Mouse (Mus musculus): ENCODE measurements around the gene Smap1. TPM values are rescaled to one million over a fixed set of nuclear protein-coding genes. Genes with fewer than 3 reads are reported as not detected.
"Not testable (repeated sequence)": the region's sequence is repeated elsewhere in the genome, so short reads cannot be mapped to it uniquely, and the experiment has no call there.

The Smap1 gene
- 10 to 100 TPM; 72.0 to 72.7 TPM for total RNA-seq (2021)
- long read RNA-seq, experiment 1, transcript Smap1-201 (10 exons, 2,289 nt): major isoform, 14 of 67 reads
- long read RNA-seq, experiment 1, partial matches to known transcripts: 45 of 67 reads
- long read RNA-seq, experiment 1, other reads (novel, unspliced or antisense): 8 of 67 reads
- long read RNA-seq, experiment 2, transcript Smap1-201 (10 exons, 2,289 nt): major isoform, 14 of 23 reads
- long read RNA-seq, experiment 2, partial matches to known transcripts: 6 of 23 reads
- long read RNA-seq, experiment 2, other reads (novel, unspliced or antisense): 3 of 23 reads

DNA sequence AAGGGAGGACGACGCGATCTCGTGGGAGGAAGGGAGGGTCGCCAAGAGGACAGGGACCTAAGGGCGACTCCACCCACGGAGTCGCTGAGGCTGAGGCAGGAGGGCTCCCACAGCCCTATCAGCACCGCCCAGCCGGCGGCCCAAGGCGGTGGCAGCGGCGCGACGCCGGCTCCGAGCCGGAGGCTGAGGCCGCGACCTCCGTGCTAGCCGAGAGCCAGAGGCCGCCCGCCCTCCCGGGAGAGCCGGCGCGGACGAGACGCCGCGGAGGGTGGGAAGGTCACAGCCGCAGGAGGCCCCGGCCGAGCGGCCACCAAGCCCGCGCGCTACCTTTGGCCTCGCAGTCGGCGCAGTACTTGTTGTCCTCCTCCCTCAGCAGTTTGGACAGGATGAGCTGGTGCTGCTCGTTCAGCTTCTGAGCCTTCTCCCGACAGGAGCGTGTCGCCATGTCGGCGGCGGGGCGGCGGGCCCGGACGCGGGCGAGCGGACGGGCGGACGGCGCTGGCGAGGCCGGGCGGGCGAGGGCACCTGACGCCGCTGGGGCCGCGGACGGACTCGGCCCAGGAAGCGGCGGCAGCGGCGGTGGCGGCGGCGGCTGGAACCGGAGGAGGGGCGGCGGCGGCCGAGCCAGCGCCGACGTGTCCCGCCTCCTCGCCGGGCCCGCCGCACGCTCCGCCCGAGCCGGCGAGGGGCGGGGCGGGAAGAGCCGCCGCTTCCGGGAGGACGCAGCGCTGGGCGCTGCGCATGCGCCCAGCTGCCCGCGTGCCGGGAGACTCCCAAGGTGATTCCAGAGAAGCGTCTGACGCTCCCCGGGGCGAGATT lies at the start of gene Smap1:
Gene Smap1 (minus strand): TSS at position 607 of the 819 bp plus-strand sequence.
- DNase-seq: peak; percentile 91

GRCm38 (mm10) chr1:23971159-23971558 lies 49.0 kb upstream of the Smap1 start:
- DNase-seq: not testable (repeated sequence)

DNA sequence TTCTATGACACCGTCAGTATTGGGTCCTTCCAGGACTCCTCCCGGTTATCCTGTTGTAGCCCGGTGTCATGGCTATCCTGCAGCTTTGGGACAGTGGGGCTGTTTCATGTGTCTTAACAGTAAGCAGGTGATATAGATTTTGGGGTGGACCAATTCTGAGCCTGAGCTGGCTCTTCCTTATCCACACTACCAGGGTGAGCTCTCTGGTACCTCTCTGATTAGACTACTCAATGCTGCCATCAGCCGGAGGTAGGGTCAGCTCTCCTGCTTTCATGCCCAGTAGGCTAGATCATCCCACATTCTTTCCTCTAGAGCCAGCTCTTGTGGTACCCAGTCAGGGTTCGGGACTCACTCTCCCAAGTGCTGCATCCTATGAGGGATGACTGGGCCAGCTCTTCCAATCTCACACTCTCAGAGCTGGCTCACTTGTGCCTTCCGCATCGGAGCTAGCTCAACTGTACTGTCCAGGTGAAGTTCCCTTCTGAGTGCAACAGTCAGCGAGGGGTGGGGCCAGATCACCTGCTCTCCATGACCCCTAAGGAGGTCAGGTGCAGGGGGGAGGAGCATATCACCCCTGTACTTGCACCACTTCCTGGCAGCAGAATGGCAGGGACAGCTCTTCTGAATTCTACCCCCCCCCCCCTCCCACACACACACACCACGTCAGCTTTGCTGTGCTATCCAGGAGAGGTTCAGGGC lies 46.1 kb upstream of the Smap1 start:
- DNase-seq: no peak

DNA sequence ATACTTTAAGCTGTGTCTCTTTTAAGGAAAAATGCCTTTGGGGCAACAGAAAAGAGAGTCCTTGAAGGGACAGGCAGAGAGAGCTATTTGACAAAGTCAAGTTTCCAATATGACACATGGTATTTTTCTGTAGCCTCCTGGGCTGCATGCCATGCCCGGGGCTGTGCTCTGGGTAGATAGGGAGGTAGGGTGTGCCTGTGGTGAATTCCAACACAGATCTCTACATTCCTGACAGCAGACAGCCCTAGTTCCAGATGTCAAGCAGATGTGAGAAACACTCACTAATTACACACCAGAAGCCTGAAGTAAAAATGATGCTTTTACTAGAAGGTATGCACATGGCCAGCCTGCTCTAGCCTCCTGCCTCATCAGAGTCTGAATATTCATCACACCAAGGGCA lies 44.1 kb upstream of the Smap1 start:
- DNase-seq: no peak

DNA sequence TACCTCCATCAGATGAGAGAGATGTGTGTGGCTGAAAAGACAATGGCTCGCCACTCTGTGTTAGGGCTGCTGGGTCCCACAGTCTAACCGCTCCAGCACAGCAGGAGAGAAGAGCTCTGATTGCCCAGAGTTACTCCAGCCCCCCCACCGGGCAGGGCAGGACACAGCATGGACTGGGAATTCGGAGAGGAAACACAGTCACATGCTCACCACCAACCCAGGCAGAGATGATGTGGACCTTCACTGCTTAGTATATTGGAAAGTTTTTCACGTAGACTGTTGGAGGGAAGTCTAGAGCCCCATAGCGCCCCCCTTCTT lies 37.3 kb upstream of the Smap1 start:
- DNase-seq: no peak

DNA sequence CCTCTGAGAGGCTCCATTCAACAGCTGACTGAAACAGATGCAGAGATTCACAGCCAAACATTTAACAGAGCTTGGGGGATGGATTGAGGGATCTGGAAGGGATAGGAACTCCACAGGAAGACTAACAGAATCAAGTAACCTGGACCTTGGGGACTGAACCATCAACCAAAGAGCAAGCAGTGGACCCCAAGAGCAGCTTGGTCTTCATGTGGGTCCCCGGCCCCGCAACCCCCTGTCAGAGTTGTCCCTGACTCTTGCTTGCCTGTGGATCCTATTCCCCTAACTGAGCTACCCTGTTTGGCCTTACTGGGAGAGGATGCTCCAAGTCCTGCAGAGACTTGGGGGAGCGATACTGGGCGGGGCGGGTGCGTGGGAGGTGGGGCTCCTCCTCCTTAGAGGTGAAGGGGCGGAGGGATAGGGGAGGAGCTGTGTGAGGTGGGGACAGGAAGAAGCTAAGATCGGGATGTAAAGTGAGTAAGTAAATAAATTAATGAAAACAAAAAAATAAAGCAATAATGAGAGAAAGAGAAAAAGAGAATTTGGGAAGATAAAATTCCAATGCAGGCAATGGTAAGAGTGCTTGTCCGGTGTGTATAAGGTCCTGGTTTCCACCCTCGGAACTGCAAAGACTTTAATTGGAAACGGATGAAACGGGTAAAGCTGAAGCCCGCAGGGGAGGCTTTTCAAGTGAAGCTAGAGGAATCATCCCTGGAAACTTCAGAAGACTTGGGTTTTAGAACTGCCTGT lies 36.7 kb upstream of the Smap1 start:
- DNase-seq: peak; percentile 5

DNA sequence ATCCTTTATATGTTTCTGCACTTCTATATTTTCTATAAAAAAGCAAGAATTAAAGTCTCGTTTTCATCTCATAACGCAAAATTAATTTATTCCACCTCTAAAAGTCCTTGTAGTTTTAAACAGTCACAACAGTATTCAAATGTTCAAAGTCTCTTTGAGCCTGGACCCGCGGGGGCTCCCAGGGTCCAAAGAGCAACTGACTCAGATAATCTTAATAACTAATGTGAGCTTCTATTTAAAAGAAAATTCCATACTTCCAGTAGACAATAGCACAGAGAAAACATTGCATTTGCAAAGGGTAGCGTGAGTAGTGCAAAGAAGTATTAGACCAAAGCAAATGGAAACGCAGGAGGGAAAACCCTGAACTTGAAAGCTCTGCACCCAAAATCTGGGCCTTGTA lies 36.0 kb upstream of the Smap1 start:
- no peak for DNase-seq

DNA sequence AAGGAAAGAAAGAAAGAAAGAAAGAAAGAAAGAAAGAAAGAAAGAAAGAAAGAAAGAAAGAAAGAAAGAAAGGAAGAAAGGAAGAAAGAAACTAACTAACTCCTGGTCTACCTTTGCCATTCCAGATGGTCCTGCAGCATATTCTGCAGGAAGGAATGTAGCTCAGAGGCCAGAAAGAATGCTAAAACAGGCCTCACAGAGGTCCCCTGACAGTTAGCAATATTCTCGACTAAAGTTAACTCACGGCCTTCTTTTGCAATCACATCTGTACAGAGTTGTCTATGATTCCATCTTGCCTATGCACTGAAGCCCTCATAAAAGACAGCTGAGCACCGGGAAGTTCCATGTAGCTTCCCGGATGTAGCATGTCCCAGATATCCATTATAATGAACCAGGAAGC lies 33.4 kb upstream of the Smap1 start:
- DNase-seq: no peak

DNA sequence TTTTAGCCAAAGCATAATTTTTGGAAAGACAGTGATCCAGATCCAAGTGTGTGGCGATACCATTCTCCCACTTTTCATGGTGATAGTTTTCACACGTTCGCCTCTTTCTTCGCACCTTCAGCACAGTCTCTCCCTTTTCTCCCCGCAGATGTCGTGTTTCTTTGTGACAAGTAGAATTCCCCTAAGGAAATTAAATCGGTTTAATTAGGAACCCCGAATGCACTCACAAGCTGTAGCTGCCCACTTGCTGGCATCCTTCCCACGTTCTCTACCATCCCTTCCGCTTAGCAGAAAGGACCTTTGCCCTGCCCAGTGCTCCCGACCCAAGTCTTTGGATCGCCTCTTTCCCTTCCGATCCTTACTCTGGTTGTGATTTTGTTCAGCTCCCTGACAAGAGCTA lies 31.8 kb upstream of the Smap1 start:
- DNase-seq: no peak

GRCm38 (mm10) chr1:23948778-23949699 lies 26.9 kb upstream of the Smap1 start:
- no peak for DNase-seq

GRCm38 (mm10) chr1:23948290-23948689 lies 26.2 kb upstream of the Smap1 start:
- DNase-seq: no peak

DNA sequence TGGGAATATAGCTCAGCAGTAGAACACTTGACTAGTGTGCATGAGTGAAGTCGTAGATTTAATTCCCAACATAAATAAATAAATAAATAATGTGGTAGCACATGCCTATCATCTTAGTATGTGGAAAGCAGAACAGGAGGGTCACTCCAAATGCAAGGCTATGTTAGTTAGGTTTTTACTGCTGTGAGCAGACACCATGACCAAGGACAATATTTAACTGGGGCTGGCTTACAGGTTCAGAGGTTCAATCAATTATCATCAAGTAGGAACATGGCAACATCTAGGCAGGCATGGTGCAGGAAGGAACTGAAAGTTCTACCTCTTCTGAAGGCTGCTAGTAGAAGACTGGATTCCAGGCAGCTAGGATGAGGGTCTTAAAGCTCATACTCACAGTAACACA lies 22.0 kb upstream of the Smap1 start:
- no peak for DNase-seq

DNA sequence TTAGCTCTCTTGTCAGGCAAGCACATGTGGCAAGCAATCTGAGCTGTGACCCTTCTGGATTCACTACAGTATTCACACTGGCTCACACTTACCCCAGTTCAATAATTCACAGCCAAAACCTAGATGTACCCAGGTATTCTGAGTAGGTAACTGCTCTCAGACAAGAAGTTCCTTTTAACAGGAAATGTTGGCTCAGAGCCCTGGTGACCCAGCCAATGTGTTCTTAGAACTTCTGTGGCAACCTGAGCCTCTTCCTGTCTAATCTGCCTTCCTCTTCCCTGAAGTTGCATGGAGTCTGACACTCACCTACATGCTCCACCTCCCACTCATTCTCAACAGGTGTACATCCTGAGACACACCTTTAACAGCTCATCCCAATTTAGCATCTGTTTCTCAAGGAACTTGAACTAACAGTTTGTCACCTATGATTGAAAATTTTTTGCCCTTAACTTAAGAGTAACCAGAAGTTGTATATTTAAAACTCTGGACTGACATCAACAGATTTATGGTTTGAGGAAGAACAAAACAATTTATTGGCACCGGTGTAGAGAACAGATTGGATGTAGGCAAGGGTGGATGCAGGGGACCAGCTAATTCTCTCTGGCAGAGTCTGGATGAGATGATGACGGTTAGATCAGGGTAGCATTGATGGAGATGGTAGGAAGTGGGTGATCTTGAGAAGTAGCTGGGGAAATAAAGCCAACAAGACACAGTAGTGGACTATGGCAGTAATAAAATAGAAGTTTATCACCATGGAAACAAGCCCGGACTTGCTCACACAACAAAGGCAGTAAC lies 21.2 kb upstream of the Smap1 start:
- no peak for DNase-seq

GRCm38 (mm10) chr1:23935408-23935762 lies 13.3 kb upstream of the Smap1 start:
- DNase-seq: no peak

DNA sequence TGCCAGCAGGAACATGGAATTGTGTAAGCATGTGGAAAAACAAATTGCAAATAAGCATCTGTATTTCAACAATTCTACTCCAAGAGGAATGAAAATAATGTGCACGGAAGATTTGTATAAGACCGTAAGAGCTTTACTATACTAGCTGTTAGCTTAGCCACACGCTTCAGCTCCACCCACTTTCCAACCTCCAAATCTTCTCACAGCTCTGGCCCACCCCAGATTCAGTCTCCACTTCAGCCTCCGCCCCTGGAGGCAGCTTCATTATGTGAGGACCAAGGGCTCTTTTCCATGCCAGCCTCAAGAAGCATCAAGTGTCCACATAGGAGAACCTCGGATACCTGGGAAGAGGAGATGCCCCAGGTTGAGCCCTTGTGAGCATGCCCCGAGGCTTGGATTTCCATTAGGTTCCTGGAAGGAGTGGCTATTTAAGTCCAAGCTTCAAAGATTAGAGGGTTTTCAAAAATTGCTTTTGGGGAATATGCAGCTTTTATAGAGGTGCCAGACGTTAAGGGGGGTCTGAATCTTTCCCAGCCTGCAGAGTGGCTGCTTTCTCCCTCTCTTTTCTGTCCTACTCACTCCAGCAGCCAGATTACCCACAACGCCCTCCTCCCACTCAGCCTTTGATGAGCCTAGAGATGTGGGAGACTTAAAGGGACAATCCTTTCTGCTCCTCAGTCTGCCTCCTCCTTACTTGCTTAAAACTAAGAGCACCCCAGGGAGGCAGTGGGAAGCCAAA lies 12.7 kb upstream of the Smap1 start:
- no peak for DNase-seq

GRCm38 (mm10) chr1:23929410-23929809 lies 7.3 kb upstream of the Smap1 start:
- no peak for DNase-seq

- DNase-seq: no peak
Observed at GRCm38 (mm10) chr1:23928371-23928770, 6.3 kb upstream of the Smap1 start.

DNA sequence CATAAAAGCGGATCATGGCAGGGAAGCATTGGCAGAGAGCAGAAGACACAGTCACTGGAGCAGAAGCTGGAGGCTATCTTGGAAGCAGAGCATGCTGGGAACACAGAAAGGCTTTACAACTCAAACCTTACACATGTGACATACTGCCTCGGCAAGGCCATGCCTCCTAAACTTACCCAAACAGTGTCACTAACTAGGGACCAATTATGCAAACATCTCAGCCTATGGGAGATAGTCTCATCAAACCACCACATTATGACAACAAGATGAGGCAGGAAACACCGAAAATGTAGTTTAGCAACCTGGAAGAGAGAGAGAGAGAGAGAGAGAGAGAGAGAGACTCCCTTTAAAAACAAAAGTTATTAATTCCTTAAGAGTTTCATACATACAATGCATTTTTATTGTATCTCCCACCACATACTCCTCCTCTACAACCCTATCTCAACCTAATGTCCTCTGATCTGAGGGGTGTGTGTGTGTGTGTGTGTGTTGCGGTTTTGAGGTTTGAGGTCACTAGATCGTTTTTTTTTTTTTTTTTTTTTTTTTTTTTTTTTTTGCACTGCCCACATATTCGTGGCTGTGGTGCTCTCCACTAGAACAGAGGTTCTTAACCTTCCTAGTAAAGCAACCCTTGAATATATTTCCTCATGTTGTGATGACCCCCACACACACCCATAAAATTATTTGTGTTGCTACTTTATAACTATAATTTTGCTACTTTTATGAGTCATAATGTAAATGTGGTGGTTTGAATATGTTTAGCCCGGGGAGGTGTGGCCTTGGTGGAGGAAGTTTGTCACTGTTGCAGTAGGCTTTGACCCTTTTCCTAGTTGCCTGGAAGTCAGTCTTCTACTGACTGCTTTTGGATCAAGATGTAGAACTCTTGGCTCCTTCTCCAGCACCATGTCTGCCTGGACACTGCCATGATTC lies 1.9 kb upstream of the Smap1 start:
- no peak for DNase-seq

DNA sequence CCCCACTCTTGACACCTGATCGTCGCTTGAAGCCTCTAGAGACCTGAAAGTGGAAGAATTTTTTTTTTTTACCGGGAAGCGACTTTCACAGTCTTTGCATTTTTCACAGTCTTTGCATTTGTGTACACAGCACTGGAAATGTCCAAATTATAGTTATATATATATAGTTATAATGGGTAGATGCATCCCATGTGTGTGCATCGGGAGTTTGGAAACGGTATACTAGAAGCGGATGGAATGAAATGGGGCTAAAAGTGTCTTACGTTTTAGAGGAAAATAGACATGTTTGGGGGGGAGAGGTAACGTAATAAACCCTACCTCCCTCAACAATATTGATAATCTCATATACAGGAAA lies 390 bp upstream of the Smap1 start:
- no peak for DNase-seq

Data from adrenal gland, postnatal 10 days (tissue).